Mouse (Mus musculus) 3T3-L1 (cell line): Measurements from ENCODE around the gene Rexo1.

Experiments
- DNase-seq: peaks from one replicate; pipeline ENCODE4 v3.0.0-alpha.2; 2015; ENCODE audit warnings: low read depth, low spot score

Rexo1 gene

GRCm38 (mm10) chr10:80553997-80554396 is 7.4 kb downstream of the Rexo1 start:
- no peak for DNase-seq

GRCm38 (mm10) chr10:80553575-80553974 is 7.8 kb downstream of the Rexo1 start:
- DNase-seq: no peak

GRCm38 (mm10) chr10:80552364-80552763 is 9.0 kb downstream of the Rexo1 start:
- no peak for DNase-seq

DNA sequence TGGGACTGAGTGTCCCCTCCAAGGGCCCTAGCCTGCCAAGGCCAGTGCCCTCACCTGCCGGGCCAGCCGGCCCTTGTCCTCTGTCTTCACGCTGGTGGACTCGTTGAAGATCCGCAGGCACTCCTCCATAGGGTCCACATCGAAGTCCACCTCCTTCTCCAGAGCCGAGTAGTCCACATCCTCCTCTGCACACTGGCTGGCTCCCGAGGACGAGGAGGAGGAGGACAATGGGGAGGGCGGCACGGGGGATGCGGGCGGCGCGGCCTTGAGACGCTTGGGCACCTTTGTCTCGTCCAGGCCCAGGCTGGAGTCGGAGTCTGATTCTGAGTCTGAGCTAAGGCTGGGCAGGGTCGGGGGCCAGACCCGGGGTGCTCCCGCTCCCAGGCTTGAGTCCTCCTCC is 12.1 kb downstream of the Rexo1 start:
- DNase-seq: no peak

GRCm38 (mm10) chr10:80548428-80549006 is 12.8 kb downstream of the Rexo1 start:
- peak; percentile 86 for DNase-seq

DNA sequence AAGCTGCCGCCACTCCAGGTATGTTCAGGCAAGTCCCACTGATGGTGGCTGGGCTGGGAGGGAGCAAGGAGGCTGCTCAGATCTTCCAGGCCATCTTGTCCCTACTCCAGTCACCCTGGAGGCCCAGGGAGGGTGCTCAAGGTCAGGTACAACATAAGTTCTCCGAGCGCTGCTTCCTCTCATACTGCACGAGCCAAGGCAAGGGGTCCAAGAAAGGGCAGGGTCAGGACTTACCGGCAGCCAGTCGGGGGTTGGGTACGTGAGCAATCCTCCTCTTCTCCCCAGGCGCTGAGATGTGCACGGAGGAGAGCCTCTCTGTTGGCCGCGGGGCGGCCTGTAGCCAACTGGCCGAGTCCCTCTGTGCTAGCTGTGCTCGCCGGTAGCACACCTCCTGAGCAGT is 13.8 kb downstream of the Rexo1 start:
- DNase-seq: no peak

DNA sequence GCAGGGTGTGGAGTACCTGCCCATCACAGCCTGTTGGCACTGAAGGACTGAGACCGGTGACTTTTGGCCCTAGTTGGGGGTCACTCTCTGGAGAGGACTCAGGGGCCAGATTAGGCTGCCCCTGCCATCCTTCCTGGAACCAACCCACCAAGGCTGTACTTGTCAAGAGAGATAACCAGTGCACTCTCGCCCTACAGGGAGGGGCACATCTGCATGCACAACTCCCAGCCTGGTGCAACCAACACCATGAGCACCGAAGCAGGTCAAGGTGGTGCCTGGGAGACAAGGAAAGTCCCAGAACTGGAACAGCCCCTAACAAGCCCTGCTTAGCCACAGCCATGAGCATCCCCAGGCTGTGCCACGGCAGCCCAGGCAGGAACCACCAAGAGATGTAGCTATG is 14.4 kb downstream of the Rexo1 start:
- DNase-seq: no peak

- DNase-seq: no peak
Observed at GRCm38 (mm10) chr10:80545590-80545989, 15.8 kb downstream of the Rexo1 start.

DNA sequence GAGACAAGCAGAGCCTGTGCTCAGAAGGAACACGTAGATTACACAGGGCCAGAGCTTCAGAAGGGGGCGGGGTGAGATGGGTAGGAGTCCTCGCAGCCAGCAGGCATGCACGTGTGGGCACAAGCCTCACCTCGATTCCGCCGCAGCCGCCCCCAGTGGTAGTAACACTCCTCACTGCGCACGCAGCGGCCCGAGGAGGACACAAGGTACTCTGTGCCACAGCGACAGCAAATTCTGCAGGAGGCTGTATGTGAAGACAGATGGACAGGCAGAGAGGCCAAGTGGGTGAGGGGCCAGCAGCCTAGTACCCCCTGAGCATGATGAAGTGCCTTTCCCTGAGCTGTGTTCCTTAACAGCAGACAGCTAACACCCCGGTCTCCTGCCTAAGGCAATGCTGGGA is 17.5 kb downstream of the Rexo1 start:
- no peak for DNase-seq

- DNase-seq: peak; percentile 53
Observed at GRCm38 (mm10) chr10:80539493-80539892, 21.9 kb downstream of the Rexo1 start.

- peak; percentile 90 for DNase-seq
Observed at GRCm38 (mm10) chr10:80538710-80539394, 22.5 kb downstream of the Rexo1 start, which contains the start of gene Atp8b3. Gene Atp8b3, minus strand, starts transcription at chr10:80539124.

DNA sequence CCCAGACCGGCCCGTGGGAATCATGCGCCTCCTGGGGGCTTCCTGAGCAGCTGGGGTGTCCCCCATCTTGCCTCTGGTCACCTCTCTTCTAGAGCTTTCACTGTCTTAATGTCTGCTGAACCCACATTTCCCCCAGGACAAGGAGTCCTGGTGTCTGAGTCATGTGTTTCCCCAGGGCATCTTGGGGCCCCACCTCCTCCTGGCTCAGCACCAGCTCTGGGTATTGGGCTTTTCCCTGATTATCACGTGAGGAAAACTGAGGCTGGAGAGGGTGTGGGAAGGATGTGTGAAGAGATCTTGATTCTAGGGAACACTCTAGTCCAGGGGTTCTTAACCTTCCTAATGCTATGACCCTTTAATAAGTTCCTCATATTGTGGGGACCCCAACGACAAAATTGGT is 23.2 kb downstream of the Rexo1 start:
- peak; percentile 92 for DNase-seq

DNA sequence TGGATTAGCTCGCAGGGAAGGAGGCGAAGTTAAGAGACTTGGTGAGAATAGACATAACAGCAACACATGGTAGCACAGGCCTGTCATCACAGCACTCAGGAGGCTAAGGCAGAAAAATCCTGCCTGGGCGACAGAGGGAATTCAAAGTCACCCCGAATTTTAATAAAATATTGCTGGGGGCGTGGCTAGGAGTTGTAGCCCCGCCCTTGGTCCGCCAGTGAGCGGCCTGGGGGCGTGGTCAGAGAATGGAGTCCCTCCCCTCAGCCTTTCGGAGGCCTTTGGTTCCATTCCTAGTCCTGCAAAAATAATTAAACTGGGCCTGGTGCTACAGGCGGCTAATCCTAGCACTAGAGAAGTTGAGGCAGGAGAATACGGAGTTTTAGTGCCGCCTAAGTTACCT is 25.6 kb downstream of the Rexo1 start:
- DNase-seq: no peak

GRCm38 (mm10) chr10:80535071-80535470 is 26.3 kb downstream of the Rexo1 start:
- DNase-seq: no peak

DNA sequence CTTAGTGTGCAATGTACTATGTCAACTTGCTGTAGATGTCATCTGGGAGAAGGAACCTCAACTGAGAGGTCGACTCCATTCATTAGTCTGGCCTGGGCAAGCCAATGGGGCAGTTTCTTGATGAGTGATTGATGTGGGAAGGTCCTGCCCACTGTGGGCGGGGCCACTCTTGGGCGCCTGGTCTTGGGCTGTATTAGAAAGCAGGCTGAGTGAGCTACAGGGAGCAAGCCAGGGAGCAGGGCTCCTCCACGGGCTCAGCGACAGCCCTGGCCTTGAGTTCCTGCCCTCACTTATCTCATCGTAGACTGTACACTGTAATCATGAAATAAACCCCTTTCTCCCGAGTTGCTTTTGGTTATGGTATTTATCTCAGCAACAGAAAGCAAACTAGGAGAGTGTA is 27.7 kb downstream of the Rexo1 start:
- DNase-seq: no peak

DNA sequence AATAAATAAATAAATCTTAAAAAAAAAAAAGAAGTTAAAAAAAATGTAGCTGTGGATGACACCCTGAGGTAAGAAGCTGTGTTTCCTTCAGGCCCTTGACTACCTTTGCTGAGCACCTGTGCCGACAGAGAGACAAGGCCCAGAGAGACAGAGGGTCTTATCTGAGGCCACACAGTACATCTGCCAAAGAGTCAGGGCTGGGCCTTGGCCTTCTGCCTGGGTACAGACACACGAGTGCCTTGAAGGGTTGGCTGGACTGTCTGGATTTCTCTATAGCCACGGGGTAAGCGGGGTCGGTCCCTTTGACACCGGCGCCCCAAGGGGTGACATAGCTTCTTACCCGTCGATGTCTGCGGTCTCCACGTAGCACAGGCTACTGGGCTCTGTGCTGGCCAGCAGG is 28.6 kb downstream of the Rexo1 start:
- DNase-seq: no peak

GRCm38 (mm10) chr10:80526172-80526571 is 35.2 kb downstream of the Rexo1 start:
- no peak for DNase-seq

DNA sequence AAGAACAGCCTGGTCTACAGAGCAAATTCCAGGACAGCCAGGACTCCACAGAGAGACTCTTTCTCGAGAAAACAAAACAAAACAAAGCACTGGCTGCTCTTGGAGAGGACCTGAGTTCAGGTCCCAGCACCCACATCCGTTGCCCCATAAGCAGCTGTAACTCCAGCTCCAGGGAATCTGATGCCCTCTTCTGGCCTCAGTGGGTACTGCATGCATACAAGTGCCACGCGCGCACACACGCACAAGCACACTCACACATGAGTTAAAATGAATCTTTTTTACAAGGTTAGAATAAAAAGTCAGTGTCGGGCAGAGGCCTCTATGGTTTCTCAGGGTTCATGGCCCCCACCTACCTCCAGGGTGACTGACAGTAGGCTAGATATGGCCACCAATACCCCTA is 38.1 kb downstream of the Rexo1 start:
- DNase-seq: no peak

- DNase-seq: no peak
Observed at GRCm38 (mm10) chr10:80519287-80519686, 42.1 kb downstream of the Rexo1 start.

- no peak for DNase-seq
Observed at GRCm38 (mm10) chr10:80513739-80514138, 47.6 kb downstream of the Rexo1 start.

GRCm38 (mm10) chr10:80510273-80510660 is 51.1 kb downstream of the Rexo1 start:
- DNase-seq: no peak

GRCm38 (mm10) chr10:80509412-80510272 is 51.7 kb downstream of the Rexo1 start:
- DNase-seq: peak; percentile 82

- peak; percentile 83 for DNase-seq
Observed at GRCm38 (mm10) chr10:80506222-80506621, 55.1 kb downstream of the Rexo1 start.
